Mouse (Mus musculus): ENCODE data around the gene Mtf2.

DNA sequence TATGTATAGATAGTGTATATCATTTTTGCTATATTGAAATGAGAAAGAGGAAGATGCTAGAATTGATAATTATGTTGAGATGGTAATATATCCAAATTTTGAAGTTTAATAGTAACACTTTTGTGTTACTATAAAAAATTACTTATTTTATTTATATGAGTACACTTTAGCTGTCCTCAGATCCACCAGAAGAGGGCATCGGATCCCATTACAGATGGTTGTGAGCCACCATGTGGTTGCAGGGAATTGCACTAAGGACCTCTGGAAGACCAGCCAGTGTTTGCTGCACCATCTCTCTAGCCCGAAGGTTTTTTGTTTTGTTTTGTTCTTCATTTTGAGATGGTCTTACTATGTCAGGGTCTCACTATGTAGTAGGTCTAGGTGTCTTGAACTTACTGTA is 20.0 kb downstream of the Mtf2 start:
- no peak for TF ChIP-seq GATA1 (IDR thresholded peaks at IDR 0.05; ENCODE audit: low read length)
- no peak for TF ChIP-seq TAL1 (IDR thresholded peaks at IDR 0.05; ENCODE audit: low read length)
